Mouse (Mus musculus): ENCODE measurements around the gene Aoc2. TPM values are rescaled to one million over a fixed set of nuclear protein-coding genes. Genes with fewer than 3 reads are reported as not detected.
A peak's percentile ranks its signal among the peaks of the same experiment; 100 is the strongest.
"Not testable (repeated sequence)": the region's sequence is repeated elsewhere in the genome, so short reads cannot be mapped to it uniquely, and the experiment has no call there.

Gene Aoc2
- polyA plus RNA-seq, 1 experiment from 2014 or later: 1.6 TPM

DNA sequence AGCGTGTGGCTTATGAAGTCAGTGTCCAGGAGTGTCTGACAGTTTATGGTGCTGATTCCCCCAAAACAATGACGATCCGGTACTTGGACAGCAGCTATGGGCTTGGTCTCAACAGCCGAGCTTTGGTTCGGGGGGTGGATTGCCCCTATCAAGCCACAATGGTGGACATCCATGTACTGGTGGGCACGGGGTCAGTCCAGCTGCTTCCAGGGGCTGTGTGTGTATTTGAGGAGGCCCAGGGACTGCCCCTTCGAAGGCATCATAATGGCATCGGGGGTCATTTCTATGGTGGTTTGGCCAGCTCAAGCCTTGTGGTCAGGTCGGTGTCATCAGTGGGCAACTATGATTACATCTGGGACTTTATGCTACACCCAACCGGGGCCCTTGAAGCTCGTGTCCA is 1.3 kb downstream of the Aoc2 start:
- WGBS: 88% methylated on average over 11 of the region's 11 CpGs
- Histone ChIP-seq H3K27me3 (ENCODE audit: low read depth, poor library complexity, severe bottlenecking) (no peaks in the 10 kb centered on the region), H3K4me1 (peaks cover 4% of the 10 kb centered on the region; the same call in 1 of the 2 replicates), H3K4me3 (no peak overlapping the region), H3K9me3 (replicated peaks) (no peaks in the 10 kb centered on the region), H3K27ac (replicated peaks) (no peak overlapping the region), H3K36me3 (peaks cover 56% of the 10 kb centered on the region)
- no peak for DNase-seq (ENCODE audit: low spot score)

DNA sequence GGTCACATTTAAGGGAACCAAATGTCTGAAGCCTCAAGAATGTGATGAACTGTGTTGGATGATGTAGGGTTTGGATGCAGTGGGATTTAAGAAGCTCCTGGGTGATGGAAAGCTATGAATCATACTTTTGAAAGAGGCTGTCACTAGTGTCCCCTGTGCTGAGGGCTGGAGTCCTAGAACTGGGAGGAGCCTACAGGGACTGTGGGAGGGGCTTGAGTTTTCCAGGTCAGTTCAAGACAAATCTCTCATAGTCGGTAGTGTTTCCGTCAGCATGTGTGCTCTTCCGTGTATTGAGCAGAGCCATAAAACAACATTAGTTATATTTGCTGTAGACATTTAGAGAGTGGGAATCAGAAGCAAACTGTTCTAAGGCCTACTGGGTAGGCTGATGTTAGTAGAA is 2.4 kb downstream of the Aoc2 start:
- WGBS: 61% methylated on average over 3 of the region's 3 CpGs
- H3K4me3 ChIP-seq: no peak overlapping the region
- no peaks in the 10 kb centered on the region for H3K27me3 ChIP-seq (ENCODE audit: low read depth, poor library complexity, severe bottlenecking)
- peaks cover 4% of the 10 kb centered on the region; the same call in 1 of the 2 replicates for H3K4me1 ChIP-seq
- DNase-seq (ENCODE audit: low spot score): no peak
- H3K9me3 ChIP-seq (replicated peaks): no peaks in the 10 kb centered on the region
- no peak overlapping the region for H3K27ac ChIP-seq (replicated peaks)
- H3K36me3 ChIP-seq: peaks cover 44% of the 10 kb centered on the region

DNA sequence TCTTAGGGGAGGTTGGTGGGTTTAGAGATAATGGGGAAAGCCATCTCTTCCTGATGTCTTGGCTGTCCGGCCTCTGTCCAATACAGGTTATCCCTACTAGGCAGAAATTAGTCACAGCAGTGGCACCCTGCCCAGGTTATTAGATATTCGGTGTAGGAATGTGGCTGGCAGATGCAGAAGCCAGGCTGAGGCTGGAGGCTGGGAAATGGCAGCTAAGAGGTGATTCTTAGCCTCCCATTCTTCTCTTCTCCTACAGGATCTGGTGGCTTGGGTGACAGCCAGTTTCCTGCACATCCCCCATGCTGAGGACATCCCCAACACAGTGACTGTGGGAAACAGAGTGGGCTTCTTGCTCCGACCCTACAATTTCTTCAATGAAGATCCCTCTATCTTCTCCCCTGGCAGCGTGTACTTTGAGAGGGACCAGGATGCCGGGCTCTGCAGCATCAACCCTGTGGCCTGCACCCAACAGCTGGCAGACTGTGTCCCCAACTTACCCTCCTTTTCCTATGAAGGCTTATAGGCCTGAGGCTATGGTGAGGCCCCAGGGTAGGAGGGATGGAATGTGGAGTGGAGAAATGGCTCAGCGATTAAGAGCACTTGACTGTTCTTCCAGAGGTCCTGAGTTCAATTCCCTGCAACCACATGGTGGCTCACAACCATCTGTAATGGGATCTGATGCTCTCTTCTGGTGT is 4.2 kb downstream of the Aoc2 start:
- no peak for DNase-seq (ENCODE audit: low spot score)
- H3K27me3 ChIP-seq (ENCODE audit: low read depth, poor library complexity, severe bottlenecking): no peaks in the 10 kb centered on the region
- peaks cover 14% of the 10 kb centered on the region for H3K4me1 ChIP-seq
- H3K36me3 ChIP-seq: peaks cover 26% of the 10 kb centered on the region
- no peaks in the 10 kb centered on the region for H3K9me3 ChIP-seq (replicated peaks)
- H3K27ac ChIP-seq (replicated peaks): no peak overlapping the region
- no peak overlapping the region for H3K4me3 ChIP-seq
- WGBS: 90% methylated on average over 6 of the region's 6 CpGs

DNA sequence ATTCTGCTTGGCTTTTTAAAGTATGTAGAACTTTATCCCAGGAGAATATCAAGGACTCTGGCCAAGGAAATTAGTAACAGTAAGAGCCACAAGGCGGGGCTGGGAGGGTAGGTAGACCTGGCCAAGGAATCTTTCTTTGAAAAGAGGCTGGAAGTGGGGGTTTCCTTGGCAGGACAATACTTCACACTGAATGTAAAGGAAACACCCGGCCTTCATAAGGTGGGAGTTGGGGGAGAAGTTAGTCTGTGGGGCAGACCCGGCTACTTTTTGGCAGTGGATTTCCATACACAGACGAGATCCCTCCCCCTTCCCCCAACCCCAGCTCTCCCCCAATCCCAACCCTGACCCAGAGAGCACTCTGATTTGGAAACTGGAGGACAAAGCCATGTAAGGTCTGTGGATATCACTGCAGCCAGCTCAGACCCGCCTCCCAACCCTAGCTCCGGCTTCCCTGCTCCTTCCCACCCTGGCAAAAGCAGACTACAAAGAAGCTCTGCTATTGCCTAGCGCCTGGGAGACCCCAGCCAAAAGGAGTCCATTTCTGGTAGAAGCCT is 5.6 kb downstream of the Aoc2 start, which contains the start of gene Aoc3:
Gene Aoc3, plus strand, starts transcription at position 235 of the 554 bp plus-strand sequence.
- no peak within 1 kb of the TSS for H3K27ac ChIP-seq (replicated peaks)
- DNase-seq (ENCODE audit: low spot score): no peak
- no peak within 1 kb of the TSS for H3K4me3 ChIP-seq
- peaks cover 21% of the 10 kb centered on the region for H3K4me1 ChIP-seq
- H3K36me3 ChIP-seq: peaks cover 13% of the 10 kb centered on the region
- WGBS: 84% methylated on average over 7 of the region's 7 CpGs
- H3K27me3 ChIP-seq (ENCODE audit: low read depth, poor library complexity, severe bottlenecking): no peaks in the 10 kb centered on the region
- H3K9me3 ChIP-seq (replicated peaks): no peaks in the 10 kb centered on the region

DNA sequence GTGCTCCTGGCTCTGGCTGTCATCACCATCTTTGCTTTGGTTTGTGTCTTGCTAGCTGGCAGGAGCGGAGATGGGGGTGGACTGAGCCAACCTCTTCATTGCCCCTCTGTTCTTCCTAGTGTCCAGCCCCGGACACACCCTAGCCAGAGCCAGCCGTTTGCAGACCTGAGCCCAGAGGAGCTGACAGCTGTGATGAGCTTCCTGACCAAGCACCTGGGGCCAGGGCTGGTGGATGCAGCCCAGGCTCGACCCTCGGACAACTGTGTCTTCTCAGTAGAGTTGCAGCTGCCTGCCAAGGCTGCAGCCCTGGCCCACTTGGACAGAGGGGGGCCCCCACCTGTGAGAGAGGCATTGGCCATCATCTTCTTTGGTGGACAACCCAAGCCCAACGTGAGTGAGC is 6.1 kb downstream of the Aoc2 start:
- H3K27ac ChIP-seq (replicated peaks); DNase-seq (ENCODE audit: low spot score); H3K4me3 ChIP-seq; H3K27me3 ChIP-seq (ENCODE audit: low read depth, poor library complexity, severe bottlenecking); H3K36me3 ChIP-seq; H3K9me3 ChIP-seq (replicated peaks): not testable (repeated sequence)
- peaks cover 24% of the 10 kb centered on the region for H3K4me1 ChIP-seq
- 83% methylated on average over 6 of the region's 6 CpGs for WGBS

DNA sequence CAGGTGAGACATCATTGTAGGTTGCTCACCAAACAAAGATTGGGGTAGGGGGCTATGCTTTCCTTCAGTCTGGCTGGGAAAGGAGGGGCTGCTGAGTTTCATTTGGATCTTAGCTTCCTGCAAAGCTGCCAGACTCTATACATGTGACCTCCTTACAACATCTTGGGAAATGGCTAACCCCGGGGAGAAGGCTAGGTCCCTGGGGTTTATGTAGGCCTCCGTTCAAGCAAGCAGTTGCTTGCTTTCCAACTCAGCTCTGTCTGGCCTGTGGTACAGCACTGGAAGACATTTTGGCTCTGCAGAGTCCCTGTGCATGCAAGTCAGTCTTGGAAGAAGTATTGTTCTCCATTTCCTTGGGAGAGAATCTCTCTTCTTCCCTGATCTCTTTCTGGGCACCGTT is 7.7 kb downstream of the Aoc2 start:
- Histone ChIP-seq H3K4me1 (peaks cover 31% of the 10 kb centered on the region), H3K36me3 (no peaks in the 10 kb centered on the region), H3K4me3 (no peak overlapping the region), H3K27me3 (ENCODE audit: low read depth, poor library complexity, severe bottlenecking) (no peaks in the 10 kb centered on the region), H3K9me3 (replicated peaks) (no peaks in the 10 kb centered on the region), H3K27ac (replicated peaks) (no peak overlapping the region)
- 74% methylated on average over 3 of the region's 3 CpGs for WGBS
- no peak for DNase-seq (ENCODE audit: low spot score)

DNA sequence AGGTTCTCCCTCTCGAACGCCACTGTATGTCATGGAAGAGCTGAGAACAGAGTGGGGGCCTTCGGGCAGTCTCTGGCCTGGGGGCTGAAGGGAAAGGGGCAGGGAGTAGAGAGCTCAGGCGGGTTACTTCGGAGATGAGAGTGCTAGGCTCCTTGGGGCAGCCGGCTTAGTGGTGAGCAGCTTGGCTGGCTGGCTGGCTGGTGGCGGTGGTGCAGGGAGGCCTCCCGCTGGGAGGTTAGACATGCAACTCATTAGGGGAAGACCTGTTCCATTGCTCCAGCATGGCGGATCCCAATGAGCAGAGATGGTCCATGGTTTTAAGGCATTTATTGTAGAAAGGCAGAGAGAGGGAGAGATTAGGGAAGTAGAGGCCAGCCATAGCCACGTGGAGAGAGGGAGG is 9.2 kb downstream of the Aoc2 start:
- Histone ChIP-seq H3K4me1 (peaks cover 45% of the 10 kb centered on the region), H3K9me3 (replicated peaks) (no peaks in the 10 kb centered on the region), H3K27me3 (ENCODE audit: low read depth, poor library complexity, severe bottlenecking) (no peaks in the 10 kb centered on the region), H3K27ac (replicated peaks) (peak overlapping the region; percentile 71), H3K4me3 (0 out of 2 replicates have a peak overlapping the region, but pooled peaks have one; percentile 3), H3K36me3 (no peaks in the 10 kb centered on the region)
- DNase-seq (ENCODE audit: low spot score): peak; percentile 57
- 23% methylated on average over 10 of the region's 10 CpGs for WGBS

DNA sequence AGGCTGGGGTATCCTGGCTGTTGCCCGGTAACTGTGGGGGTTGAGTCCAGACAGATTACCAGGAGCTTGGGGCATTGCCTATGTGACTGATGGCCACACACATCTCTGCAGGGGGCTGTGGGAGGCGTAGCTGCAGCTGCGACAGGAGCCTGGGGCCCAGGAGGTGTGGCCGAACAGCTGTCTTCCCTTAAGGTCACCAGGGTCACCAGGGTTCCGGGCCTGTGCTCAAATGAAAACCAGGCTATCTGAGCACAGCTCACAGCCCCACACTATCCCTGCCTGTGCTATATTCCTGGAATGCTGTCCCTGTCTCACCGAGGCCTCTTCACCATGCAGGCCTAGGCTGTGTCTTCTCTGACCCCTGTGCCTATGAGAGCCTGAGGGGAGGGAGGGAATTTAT is 9.7 kb downstream of the Aoc2 start:
- Histone ChIP-seq H3K4me1 (peaks cover 45% of the 10 kb centered on the region), H3K9me3 (replicated peaks) (no peaks in the 10 kb centered on the region), H3K27ac (replicated peaks) (peak overlapping the region; percentile 71)

DNA sequence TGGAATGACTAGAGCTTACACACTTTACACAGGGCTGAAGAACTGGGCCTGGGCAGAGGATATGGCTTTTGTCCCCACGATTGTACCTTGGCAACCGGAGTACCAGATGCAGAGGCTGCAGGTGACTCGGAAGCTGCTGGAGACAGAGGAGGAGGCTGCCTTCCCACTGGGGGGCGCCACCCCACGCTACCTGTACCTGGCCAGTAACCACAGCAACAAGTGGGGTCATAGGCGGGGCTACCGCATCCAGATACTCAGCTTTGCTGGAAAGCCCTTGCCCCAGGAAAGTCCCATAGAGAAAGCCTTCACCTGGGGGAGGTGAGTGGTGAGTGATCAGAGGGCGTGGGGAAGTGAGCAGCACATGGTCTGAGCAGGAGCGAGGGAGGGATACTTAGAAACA is 10.8 kb downstream of the Aoc2 start:
- H3K36me3 ChIP-seq: no peaks in the 10 kb centered on the region
- H3K27ac ChIP-seq (replicated peaks): no peak overlapping the region
- WGBS: 86% methylated on average over 9 of the region's 9 CpGs
- H3K9me3 ChIP-seq (replicated peaks): no peaks in the 10 kb centered on the region
- DNase-seq (ENCODE audit: low spot score): no peak
- peaks cover 42% of the 10 kb centered on the region for H3K4me1 ChIP-seq
- no peaks in the 10 kb centered on the region for H3K27me3 ChIP-seq (ENCODE audit: low read depth, poor library complexity, severe bottlenecking)
- no peak overlapping the region for H3K4me3 ChIP-seq

More for the DNA sequence above, 9.7 kb downstream of the Aoc2 start:
- no peaks in the 10 kb centered on the region for H3K36me3 ChIP-seq
- H3K27me3 ChIP-seq (ENCODE audit: low read depth, poor library complexity, severe bottlenecking): no peaks in the 10 kb centered on the region
- H3K4me3 ChIP-seq: 0 out of 2 replicates have a peak overlapping the region, but pooled peaks have one; percentile 3
- WGBS: 4% methylated on average over 6 of the region's 6 CpGs
- peak; percentile 75 for DNase-seq (ENCODE audit: low spot score)

DNA sequence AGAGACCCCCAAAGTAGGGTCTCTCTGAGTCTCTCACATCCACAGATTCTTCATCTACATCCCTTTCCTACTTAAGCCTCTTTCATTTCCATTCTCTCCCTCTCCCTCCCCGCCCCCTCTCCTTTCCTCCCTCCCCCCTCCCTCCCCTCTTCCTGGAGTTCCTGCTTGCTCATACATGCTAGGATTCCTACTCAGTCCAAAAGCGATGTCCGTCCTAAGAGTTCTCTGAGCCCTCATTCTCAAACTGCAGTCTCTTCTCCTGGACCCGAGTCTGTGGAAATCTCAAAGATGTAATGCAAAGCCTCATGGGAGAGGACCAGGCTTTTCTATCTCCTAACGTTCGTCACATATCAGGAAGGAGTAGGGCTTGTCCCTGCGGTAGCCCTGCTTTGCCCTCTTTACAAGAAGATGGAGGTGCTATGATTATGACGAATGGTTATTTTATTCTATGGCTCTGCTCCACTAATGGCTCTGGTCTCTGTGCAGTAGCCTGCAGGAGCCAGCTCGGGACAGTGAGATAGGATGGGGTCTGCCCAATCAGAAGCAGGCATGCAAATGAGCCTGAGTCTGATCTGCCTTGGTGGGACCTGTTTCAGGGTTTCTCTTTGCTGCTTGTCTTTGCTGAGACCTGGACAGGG is 13.4 kb downstream of the Aoc2 start:
- Histone ChIP-seq H3K4me1 (peaks cover 40% of the 10 kb centered on the region), H3K27me3 (ENCODE audit: low read depth, poor library complexity, severe bottlenecking) (no peaks in the 10 kb centered on the region), H3K9me3 (replicated peaks) (no peaks in the 10 kb centered on the region), H3K4me3 (peak overlapping the region; percentile 55), H3K36me3 (no peaks in the 10 kb centered on the region), H3K27ac (replicated peaks) (peak overlapping the region; percentile 77)
- DNase-seq (ENCODE audit: low spot score): peak; percentile 68
- 2% methylated on average over 9 of the region's 9 CpGs for WGBS

DNA sequence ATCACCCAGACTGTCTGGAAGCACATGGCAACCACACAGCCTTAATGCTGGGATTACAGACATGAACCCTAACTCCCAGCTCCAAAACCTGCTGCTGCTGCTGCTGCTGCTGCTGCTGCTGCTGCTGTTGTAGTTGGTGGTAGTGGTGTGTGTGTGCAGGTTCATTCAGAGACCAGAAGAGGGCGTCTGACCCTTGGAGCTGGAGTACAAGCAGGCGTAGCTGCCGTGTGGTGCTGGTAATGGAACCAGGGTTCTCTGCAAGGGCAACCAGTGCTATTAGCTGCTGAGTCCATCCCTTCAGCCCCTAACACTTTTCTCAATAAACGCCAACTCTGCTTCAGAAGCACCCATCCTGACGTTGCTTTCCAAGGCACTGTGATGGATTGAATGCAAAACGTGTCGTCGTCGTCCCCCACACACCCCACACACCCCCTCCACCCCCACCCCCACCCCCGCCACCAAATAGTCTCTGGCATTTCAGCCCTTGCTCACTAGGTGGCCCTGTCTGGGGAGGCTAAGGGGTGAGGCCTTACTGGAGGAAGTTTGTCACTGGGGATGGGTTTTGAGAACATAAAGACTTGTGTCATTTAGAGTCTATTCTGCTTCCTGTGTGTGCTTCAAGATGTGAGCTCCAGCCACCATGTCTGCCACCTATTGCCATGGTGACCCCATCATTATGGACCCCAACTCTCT is 22.4 kb downstream of the Aoc2 start:
- Histone ChIP-seq H3K27me3 (ENCODE audit: low read depth, poor library complexity, severe bottlenecking) (no peaks in the 10 kb centered on the region), H3K36me3 (no peaks in the 10 kb centered on the region), H3K9me3 (replicated peaks) (peaks cover 4% of the 10 kb centered on the region; the same call in 1 of the 2 replicates), H3K4me3 (no peak overlapping the region), H3K4me1 (peaks cover 7% of the 10 kb centered on the region; the same call in 1 of the 2 replicates), H3K27ac (replicated peaks) (no peak overlapping the region)
- no peak for DNase-seq (ENCODE audit: low spot score)
- WGBS: 80% methylated on average over 10 of the region's 10 CpGs

DNA sequence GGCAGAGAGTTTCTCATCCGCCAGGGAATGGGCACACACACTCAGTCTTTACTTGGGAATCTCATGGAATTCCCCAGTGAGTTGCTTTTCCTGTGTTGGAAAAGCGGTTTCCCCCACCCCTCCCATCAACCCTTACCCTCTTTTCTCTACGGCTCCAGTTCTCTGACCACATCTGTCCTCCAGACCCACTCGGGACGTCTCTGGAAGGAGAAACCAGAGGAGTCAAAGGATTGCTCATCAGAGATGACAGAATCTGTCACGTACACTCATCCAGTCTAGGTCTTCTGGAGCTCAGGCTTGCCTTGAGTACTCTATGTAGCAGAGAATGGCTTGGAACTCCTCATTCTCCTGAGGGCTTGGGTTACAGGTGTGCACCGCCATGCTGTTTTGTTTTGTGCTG is 23.9 kb downstream of the Aoc2 start:
- Histone ChIP-seq H3K9me3 (replicated peaks) (peaks cover 4% of the 10 kb centered on the region; the same call in 1 of the 2 replicates), H3K4me3 (no peak overlapping the region), H3K36me3 (no peaks in the 10 kb centered on the region), H3K4me1 (peaks cover 8% of the 10 kb centered on the region; the same call in 1 of the 2 replicates), H3K27me3 (ENCODE audit: low read depth, poor library complexity, severe bottlenecking) (no peaks in the 10 kb centered on the region), H3K27ac (replicated peaks) (no peak overlapping the region)
- no peak for DNase-seq (ENCODE audit: low spot score)
- WGBS: 76% methylated on average over 7 of the region's 7 CpGs
